Mouse (Mus musculus): ENCODE measurements around the gene Ppm1m. TPM values are rescaled to one million over a fixed set of nuclear protein-coding genes. Genes with fewer than 3 reads are reported as not detected.
A peak's percentile ranks its signal among the peaks of the same experiment; 100 is the strongest.
"Not testable (repeated sequence)": the region's sequence is repeated elsewhere in the genome, so short reads cannot be mapped to it uniquely, and the experiment has no call there.

The Ppm1m gene
- total RNA-seq, 2 experiments from 2014 or later, result 5.1 to 5.5 TPM

- intact Hi-C loops (cut with DNase I; ENCODE audit: low total_unique reads), result no loop called here
- DNase-seq, result no peak
Measured at GRCm38 (mm10) chr9:106197081-106197713, 2.3 kb downstream of the Ppm1m start.

GRCm38 (mm10) chr9:106195693-106196092, 3.9 kb downstream of the Ppm1m start:
- intact Hi-C loops (cut with DNase I; ENCODE audit: low total_unique reads), result no loop called here
- no peak for DNase-seq

DNA sequence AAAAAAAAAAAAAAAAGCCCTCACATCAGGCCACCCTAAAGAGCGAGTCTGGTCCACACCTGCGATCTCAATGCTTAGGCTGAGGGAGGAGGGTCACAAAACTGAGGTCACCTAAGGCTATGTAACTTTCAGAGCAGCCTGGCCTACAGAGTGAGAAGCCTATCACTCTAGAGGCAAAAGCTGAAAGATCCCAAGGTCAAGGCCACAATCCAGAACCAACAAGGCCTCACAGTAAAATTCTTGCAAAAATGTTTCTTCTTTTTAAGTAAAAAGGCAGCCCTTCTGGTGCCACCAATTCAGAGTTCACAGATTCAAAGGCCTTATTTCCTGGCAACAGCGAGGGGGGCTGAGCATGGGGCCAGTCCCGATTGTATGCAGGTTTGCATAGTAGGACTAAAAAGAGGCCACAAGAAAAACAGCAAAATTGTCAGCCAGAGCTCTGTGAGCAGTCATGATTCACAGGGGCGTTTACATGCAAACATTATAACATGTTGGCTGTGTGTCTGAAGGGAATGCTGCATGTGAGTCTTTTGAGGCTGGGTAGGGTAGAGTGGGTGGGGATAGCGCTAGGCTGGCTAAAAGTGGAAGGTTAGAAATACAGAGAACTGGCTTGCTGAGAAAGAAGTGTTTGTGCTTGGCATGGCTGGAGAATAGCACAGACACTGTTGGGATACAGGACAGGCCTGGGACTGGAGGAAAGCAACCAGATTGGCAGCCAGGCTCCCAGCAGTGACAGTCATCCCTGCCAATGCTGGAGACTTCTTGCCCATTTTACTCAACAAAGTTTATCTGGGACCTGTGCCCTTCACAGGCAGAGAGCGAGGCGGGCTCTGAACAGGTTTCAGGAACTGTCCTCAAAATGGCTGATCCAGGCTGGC, 5.4 kb downstream of the Ppm1m start:
- DNase-seq, result no peak
- intact Hi-C loops (cut with DNase I; ENCODE audit: low total_unique reads), result no loop called here

DNA sequence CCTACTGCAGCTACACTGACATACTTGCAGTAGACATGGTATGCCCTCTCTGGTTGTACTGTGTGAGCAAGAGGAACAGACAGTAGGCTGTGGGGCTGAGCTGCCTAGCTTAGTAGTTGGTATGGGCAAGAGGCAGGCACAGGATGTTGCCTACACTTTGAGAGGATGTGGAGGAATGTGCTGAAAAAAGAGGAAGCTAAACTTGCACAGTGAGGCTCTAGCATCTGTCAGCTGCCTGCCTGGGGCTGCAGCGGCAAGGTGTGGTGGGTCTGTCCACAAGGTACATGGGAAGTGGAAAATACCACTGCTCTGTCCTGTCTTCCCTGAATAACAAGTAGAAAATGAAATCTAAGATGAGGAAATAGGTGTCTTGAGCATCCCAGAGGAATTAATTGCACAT, 6.5 kb downstream of the Ppm1m start:
- intact Hi-C loops (cut with DNase I; ENCODE audit: low total_unique reads), result no loop called here
- no peak for DNase-seq

DNA sequence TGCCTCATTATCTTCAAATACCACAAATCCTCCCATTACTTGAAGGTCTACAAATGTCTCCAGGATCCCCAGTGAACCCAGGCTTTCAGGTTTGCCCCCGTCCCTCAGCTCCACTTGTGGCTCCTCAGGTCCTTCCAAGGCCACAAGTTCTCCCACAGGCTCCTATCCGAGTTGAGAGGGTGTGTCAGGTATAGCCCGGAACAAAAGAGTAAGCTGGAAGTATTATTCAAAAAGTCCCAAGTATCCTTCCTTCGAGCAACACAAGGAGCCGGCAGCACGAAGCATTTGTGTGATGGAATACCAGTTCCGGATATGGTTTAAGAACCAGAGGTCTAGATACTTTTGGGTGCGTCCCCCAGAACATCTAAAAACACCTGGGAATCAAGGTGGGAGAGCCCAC, 7.5 kb downstream of the Ppm1m start:
- no peak for DNase-seq
- intact Hi-C loops (cut with DNase I; ENCODE audit: low total_unique reads), result no loop called here

- intact Hi-C loops (cut with DNase I; ENCODE audit: low total_unique reads), result no loop called here
Measured at GRCm38 (mm10) chr9:106191355-106191754, 8.2 kb downstream of the Ppm1m start.

GRCm38 (mm10) chr9:106183996-106184395, 15.6 kb downstream of the Ppm1m start:
- intact Hi-C loops (cut with DNase I; ENCODE audit: low total_unique reads), result no loop called here
- DNase-seq, result no peak

More at GRCm38 (mm10) chr9:106191355-106191754, 8.2 kb downstream of the Ppm1m start:
- DNase-seq, result no peak

GRCm38 (mm10) chr9:106182146-106182545, 17.4 kb downstream of the Ppm1m start:
- DNase-seq, result no peak
- intact Hi-C loops (cut with DNase I; ENCODE audit: low total_unique reads), result no loop called here

- DNase-seq, result no peak
- intact Hi-C loops (cut with DNase I; ENCODE audit: low total_unique reads), result no loop called here
Measured at GRCm38 (mm10) chr9:106179964-106180363, 19.6 kb downstream of the Ppm1m start.

GRCm38 (mm10) chr9:106179454-106179853, 20.1 kb downstream of the Ppm1m start:
- intact Hi-C loops (cut with DNase I; ENCODE audit: low total_unique reads), result no loop called here
- no peak for DNase-seq

DNA sequence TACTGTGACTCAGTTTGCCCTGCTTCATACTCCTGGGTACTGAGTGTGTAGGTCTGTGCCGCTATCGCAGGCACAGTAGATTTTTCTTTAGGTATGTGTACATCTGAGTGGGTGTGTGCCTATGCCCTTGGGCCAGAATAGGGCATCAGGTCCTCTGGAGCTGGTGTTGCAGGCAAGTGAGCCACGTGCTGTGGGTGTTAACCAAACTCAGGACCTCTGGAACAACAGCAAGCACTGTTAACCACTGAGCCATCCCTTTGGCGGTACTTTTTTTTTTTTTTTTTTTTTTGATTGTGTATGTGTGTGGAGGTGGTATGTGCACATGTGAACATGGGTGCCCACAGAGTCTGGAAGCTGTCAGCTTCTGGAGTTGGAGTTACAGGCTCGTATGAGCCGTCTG, 21.7 kb downstream of the Ppm1m start:
- no peak for DNase-seq
- intact Hi-C loops (cut with DNase I; ENCODE audit: low total_unique reads), result no loop called here

DNA sequence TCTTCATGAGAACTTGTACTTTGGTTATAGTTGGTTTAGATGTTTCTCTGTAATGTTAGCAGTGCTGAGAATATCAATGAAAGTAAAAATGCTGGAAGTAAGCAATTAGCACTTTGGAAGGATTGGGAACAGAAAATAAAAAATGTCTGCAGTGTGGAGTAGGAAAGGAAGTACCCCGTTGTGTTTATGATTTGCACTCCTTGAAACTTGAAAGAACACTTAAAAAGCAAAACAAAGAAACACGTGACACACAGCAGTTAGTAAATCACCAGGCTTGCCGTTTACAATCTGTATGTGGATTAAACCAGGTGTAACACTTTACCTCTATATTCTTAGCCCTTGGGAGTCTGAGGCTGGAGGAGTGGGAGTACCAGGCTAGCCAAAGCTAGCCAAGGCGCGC, 22.8 kb downstream of the Ppm1m start:
- DNase-seq, result no peak
- intact Hi-C loops (cut with DNase I; ENCODE audit: low total_unique reads), result no loop called here

GRCm38 (mm10) chr9:106175552-106176200, 23.9 kb downstream of the Ppm1m start:
- intact Hi-C loops (cut with DNase I; ENCODE audit: low total_unique reads), result no loop called here

DNA sequence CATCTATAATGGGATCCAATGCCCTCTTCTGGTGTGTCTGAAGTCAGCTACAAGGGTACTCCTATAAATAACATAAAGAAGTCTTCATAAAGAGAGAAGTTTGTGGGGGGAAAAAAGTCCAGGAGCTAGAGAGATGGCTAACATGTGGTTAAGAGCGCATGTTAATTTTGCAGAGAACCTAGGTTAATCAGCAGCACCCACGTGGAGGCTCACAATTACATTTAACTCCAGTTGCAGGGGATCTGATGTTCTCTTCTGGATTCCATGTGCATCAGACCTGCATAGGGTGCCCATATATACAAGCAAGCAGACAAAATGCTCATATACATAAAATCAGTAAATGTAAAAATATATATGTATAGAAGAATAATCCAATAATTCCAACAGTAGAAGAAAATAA, 26.2 kb downstream of the Ppm1m start:
- intact Hi-C loops (cut with DNase I; ENCODE audit: low total_unique reads), result no loop called here
- no peak for DNase-seq

More at GRCm38 (mm10) chr9:106175552-106176200, 23.9 kb downstream of the Ppm1m start:
- DNase-seq, result no peak

DNA sequence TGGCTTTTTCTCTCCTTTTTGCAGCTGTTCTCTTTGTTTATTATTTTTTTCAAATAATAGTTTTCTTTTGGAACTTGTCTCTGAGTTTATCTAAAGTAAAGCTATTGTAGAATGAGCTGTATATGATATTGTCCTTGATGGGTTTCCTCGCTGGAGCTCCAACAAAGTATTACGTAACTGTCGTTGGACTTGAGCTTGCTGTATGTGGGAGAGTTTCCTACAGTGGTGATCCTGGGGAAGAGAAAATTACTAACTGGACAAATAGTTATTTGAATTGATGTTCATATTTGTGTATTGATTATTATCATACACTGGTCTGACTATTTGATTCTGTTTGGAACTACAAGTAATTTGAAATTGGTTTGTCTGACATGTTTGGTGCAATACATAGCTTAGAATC, 27.0 kb downstream of the Ppm1m start:
- no peak for DNase-seq
- intact Hi-C loops (cut with DNase I; ENCODE audit: low total_unique reads), result no loop called here

DNA sequence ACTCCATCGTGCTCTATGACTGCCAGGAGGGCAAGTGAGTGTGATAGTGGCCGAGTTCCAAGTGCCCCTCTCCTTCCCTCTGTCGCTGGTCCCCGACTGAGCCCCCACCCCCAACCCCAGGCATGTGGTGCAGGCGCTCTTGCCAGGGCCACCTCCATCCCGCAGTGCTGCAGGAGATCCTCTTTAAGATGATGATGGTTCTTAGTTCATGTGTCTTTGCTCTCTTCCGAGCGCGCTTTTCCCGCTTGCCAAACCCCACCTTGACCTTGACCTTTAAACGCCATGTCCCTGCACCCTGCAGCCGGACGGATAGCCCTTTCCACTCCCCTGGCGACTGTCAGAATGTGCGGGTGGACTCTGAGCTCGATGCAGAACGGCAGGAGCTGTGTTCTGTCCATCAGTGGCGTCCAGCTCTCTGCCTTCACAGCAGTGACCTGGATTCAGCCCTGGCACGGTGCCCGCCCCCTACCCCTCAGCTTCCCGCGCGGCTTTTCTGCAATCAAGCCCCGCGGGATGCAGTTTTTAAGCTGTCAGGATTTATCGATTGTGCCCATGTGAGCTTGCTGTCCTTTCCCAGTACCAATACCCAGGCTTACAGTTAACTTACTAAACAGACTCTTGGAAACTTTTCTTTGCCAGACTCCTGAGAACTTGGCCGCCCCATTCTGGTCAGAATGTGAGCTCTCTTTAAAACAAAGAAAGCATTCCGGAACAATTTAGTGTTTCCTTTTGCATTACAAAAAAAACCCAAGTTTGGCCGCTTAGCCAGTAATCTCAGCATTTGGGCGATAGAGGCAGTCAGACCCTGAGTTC, 28.0 kb downstream of the Ppm1m start:
- peak; percentile 71 for DNase-seq
- intact Hi-C loops (cut with DNase I; ENCODE audit: low total_unique reads), result no loop called here

- intact Hi-C loops (cut with DNase I; ENCODE audit: low total_unique reads), result no loop called here
- peak; percentile 92 for DNase-seq
Measured at GRCm38 (mm10) chr9:106170556-106171345, 28.8 kb downstream of the Ppm1m start, which contains the start of gene Wdr82. Gene Wdr82 (plus strand): TSS chr9:106170928.

- intact Hi-C loops (cut with DNase I; ENCODE audit: low total_unique reads), result no loop called here
Measured at GRCm38 (mm10) chr9:106169917-106170316, 29.6 kb downstream of the Ppm1m start.

GRCm38 (mm10) chr9:106169006-106169405, 30.5 kb downstream of the Ppm1m start:
- intact Hi-C loops (cut with DNase I; ENCODE audit: low total_unique reads), result not testable (repeated sequence)

More at GRCm38 (mm10) chr9:106169917-106170316, 29.6 kb downstream of the Ppm1m start:
- no peak for DNase-seq

More at GRCm38 (mm10) chr9:106169006-106169405, 30.5 kb downstream of the Ppm1m start:
- DNase-seq, result not testable (repeated sequence)

Measured in gastrocnemius, postnatal 14 days (tissue).